ENCODE assay signal across 9 mouse cellular contexts in the genomic region with DNA sequence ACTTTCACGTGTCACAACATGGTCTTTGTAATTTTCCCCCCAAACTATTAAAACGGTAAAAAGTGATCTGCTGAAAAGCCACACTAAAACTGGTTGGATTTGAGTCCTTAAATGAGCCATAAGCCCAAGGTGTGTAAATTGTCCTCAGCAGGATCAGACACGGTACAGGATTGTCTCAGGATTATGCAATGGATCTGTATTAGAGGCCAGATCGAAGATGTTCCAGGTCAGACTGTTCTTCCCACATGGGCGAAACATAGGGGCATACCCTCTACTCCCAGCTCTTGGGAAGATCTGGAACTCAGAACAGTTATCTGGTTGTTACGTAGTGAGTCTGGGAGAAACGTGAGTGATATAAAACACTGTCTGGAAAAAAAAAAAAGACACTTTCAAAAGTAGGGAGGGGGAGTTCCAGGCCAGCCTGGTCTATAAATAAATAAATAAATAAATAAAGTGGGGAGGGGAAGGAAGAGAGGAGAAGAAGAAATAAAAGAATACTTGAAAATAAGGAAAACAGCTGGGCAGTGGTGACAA. TPM values are rescaled to one million over a fixed set of nuclear protein-coding genes. Genes with fewer than 3 reads are reported as not detected.
DNase-seq lines count a peak whose midpoint lies in the region; ATAC-seq and TF ChIP-seq lines count a peak whose summit lies in the region.
"Had no signal": no experiment of that assay in that cellular context is flagged by ENCODE, and none has a peak within 500 bp of the region (broad histone marks: within the 10 kb centered on the region; RNA-seq: fewer than 3 reads in every experiment).

No protein-coding gene starts in this region.

- 0 out of 2 replicates have a peak overlapping the region, but pooled peaks have one; percentile 84 for H3K27ac ChIP-seq in hindbrain, embryonic 11.5 days (ENCODE audit: low read depth, low read length)
- no peak overlapping the region for H3K27ac ChIP-seq in hindbrain, embryonic 14.5 days
- H3K27ac ChIP-seq in embryonic facial prominence, embryonic 14.5 days (replicated peaks; ENCODE audit: low read depth, low read length) = peak overlapping the region; percentile 93
- peak overlapping the region; percentile 100 for H3K27ac ChIP-seq in liver, embryonic 13.5 days

- no peaks in the 10 kb centered on the region for H3K36me3 ChIP-seq in hindbrain, embryonic 11.5 days (ENCODE audit: control insufficient read depth, insufficient read depth, low read length)
- H3K36me3 ChIP-seq in hindbrain, embryonic 14.5 days (replicated peaks; ENCODE audit: control insufficient read depth, insufficient read depth) = no peaks in the 10 kb centered on the region
- H3K36me3 ChIP-seq in G1E (replicated peaks) = peaks cover 19% of the 10 kb centered on the region
- 0 out of 2 replicates have a peak, but pooled peaks cover 3% of the 10 kb centered on the region for H3K36me3 ChIP-seq in embryonic facial prominence, embryonic 14.5 days (ENCODE audit: control insufficient read depth, insufficient read depth, low read length)
- H3K36me3 ChIP-seq in liver, embryonic 13.5 days = peaks cover 24% of the 10 kb centered on the region

- no peak for DNase-seq in hindbrain, embryonic 11.5 days (ENCODE audit: low spot score)
- no peak for DNase-seq in hindbrain, embryonic 14.5 days (ENCODE audit: low spot score)
- DNase-seq in G1E (ENCODE audit: low spot score) = no peak
- no peak for DNase-seq in embryonic facial prominence, embryonic 14.5 days (ENCODE audit: low spot score)
- DNase-seq in liver, embryonic 13.5 days = no peak
- DNase-seq in yolk sac, embryonic 10.5 days (ENCODE audit: low spot score) = no peak
- no peak for DNase-seq in adrenal gland, postnatal 10 days
- DNase-seq in cerebellum, adult 11 months = no peak

- WGBS in hindbrain, embryonic 11.5 days = 87% methylated on average over 7 of the region's 7 CpGs
- 88% methylated on average over 7 of the region's 7 CpGs for WGBS in hindbrain, embryonic 14.5 days
- WGBS in embryonic facial prominence, embryonic 14.5 days = 77% methylated on average over 7 of the region's 7 CpGs
- WGBS in liver, embryonic 13.5 days (ENCODE audit: insufficient replicate concordance) = 23% methylated on average over 7 of the region's 7 CpGs

- H3K9ac ChIP-seq in hindbrain, embryonic 11.5 days (ENCODE audit: low read depth, low read length) = no peak overlapping the region
- no peak overlapping the region for H3K9ac ChIP-seq in hindbrain, embryonic 14.5 days
- peak overlapping the region; percentile 98; the same call in 1 of the 2 replicates for H3K9ac ChIP-seq in embryonic facial prominence, embryonic 14.5 days (ENCODE audit: low read depth, low read length)
- H3K9ac ChIP-seq in liver, embryonic 13.5 days = peak overlapping the region; percentile 100

- ATAC-seq in hindbrain, embryonic 11.5 days (ENCODE audit: low FRiP score) = no peak
- no peak for ATAC-seq in hindbrain, embryonic 14.5 days (ENCODE audit: low FRiP score)
- no peak for ATAC-seq in G1E (ENCODE audit: extremely low read depth, insufficient number of reproducible peaks, low FRiP score, poor library complexity, severe bottlenecking)
- ATAC-seq in embryonic facial prominence, embryonic 14.5 days (ENCODE audit: low read depth) = no peak
- ATAC-seq in liver, embryonic 13.5 days (ENCODE audit: low read depth) = no peak

- no peaks in the 10 kb centered on the region for H3K27me3 ChIP-seq in hindbrain, embryonic 11.5 days (ENCODE audit: control insufficient read depth, insufficient read depth, low read length)
- no peaks in the 10 kb centered on the region for H3K27me3 ChIP-seq in hindbrain, embryonic 14.5 days (ENCODE audit: control insufficient read depth, insufficient read depth, low read length)
- no peaks in the 10 kb centered on the region for H3K27me3 ChIP-seq in G1E (ENCODE audit: insufficient read depth, low read length)
- no peaks in the 10 kb centered on the region for H3K27me3 ChIP-seq in embryonic facial prominence, embryonic 14.5 days (replicated peaks; ENCODE audit: control insufficient read depth, insufficient read depth, low read length)
- H3K27me3 ChIP-seq in liver, embryonic 13.5 days = no peaks in the 10 kb centered on the region
- H3K27me3 ChIP-seq: Patski had no signal

- TF ChIP-seq CTCF in G1E (IDR thresholded peaks at IDR 0.05; ENCODE audit: low read depth, low read length) = no peak

- no peaks in the 10 kb centered on the region for H3K9me3 ChIP-seq in hindbrain, embryonic 11.5 days (ENCODE audit: control insufficient read depth, low read length)
- no peaks in the 10 kb centered on the region for H3K9me3 ChIP-seq in hindbrain, embryonic 14.5 days (ENCODE audit: control insufficient read depth, low read length)
- peaks cover 7% of the 10 kb centered on the region for H3K9me3 ChIP-seq in G1E (replicated peaks)
- no peaks in the 10 kb centered on the region for H3K9me3 ChIP-seq in embryonic facial prominence, embryonic 14.5 days (ENCODE audit: control insufficient read depth, low read length)
- peaks cover 5% of the 10 kb centered on the region; the same call in 1 of the 2 replicates for H3K9me3 ChIP-seq in liver, embryonic 13.5 days (replicated peaks)

- H3K4me3 ChIP-seq in hindbrain, embryonic 11.5 days (ENCODE audit: low read depth, low read length) = no peak overlapping the region
- H3K4me3 ChIP-seq in hindbrain, embryonic 14.5 days (replicated peaks; ENCODE audit: low read length) = no peak overlapping the region
- H3K4me3 ChIP-seq in G1E (ENCODE audit: low read depth, low read length) = peak overlapping the region; percentile 5; the same call in 1 of the 2 replicates
- H3K4me3 ChIP-seq in embryonic facial prominence, embryonic 14.5 days (ENCODE audit: low read depth, low read length) = no peak overlapping the region
- peak overlapping the region; percentile 99 for H3K4me3 ChIP-seq in liver, embryonic 13.5 days (replicated peaks)

- H3K4me2 ChIP-seq in hindbrain, embryonic 11.5 days (replicated peaks; ENCODE audit: low read depth, low read length) = no peak overlapping the region
- H3K4me2 ChIP-seq in hindbrain, embryonic 14.5 days (replicated peaks) = no peak overlapping the region
- peak overlapping the region; percentile 79 for H3K4me2 ChIP-seq in embryonic facial prominence, embryonic 14.5 days (ENCODE audit: low read depth, low read length)
- H3K4me2 ChIP-seq in liver, embryonic 13.5 days = peak overlapping the region; percentile 69

- 0 out of 2 replicates have a peak, but pooled peaks cover 2% of the 10 kb centered on the region for H3K4me1 ChIP-seq in hindbrain, embryonic 11.5 days (replicated peaks; ENCODE audit: control insufficient read depth, insufficient read depth, low read length)
- H3K4me1 ChIP-seq in hindbrain, embryonic 14.5 days (replicated peaks; ENCODE audit: control insufficient read depth, insufficient read depth, low read length) = peaks cover 12% of the 10 kb centered on the region
- H3K4me1 ChIP-seq in G1E (ENCODE audit: insufficient read depth, low read depth, low read length) = peaks cover 60% of the 10 kb centered on the region
- H3K4me1 ChIP-seq in embryonic facial prominence, embryonic 14.5 days (ENCODE audit: control insufficient read depth, insufficient read depth, low read length) = peaks cover 15% of the 10 kb centered on the region
- peaks cover 67% of the 10 kb centered on the region for H3K4me1 ChIP-seq in liver, embryonic 13.5 days (replicated peaks)

RNA-seq across cellular contexts. Expression of gene Crlf3, which starts 1.1 kb away (rescaled TPM):
- polyA plus RNA-seq in hindbrain, embryonic 11.5 days (2014; fragmentation: Nextera tagmentation; extraction: Ambion mirVana) = 27.0 and 27.9 TPM in 2 replicates
- polyA plus RNA-seq in hindbrain, embryonic 14.5 days (2014; fragmentation: Nextera tagmentation; extraction: Ambion mirVana) = 10.7 and 12.3 TPM in 2 replicates
- total RNA-seq in G1E (2014; fragmentation: Nextera tagmentation) = 132 and 144 TPM in 2 replicates
- total RNA-seq in G1E (2017) = 257 and 265 TPM in 2 replicates
- 62.4 and 67.6 TPM in 2 replicates for polyA plus RNA-seq in G1E (2012)
- polyA plus RNA-seq in embryonic facial prominence, embryonic 14.5 days (2014; fragmentation: Nextera tagmentation; extraction: Ambion mirVana) = 39.5 and 40.9 TPM in 2 replicates
- 91.4 and 103 TPM in 2 replicates for polyA plus RNA-seq in liver, embryonic 13.5 days (2015; fragmentation: Nextera tagmentation; extraction: Ambion mirVana)
- total RNA-seq in adrenal gland, postnatal 10 days (2021) = 10 to 100 TPM; 22.0 to 26.6 TPM

RNA-seq across cellular contexts. Expression of gene Atad5, which starts 7.3 kb away (rescaled TPM):
- 14.7 and 17.7 TPM in 2 replicates for polyA plus RNA-seq in hindbrain, embryonic 11.5 days (2014; fragmentation: Nextera tagmentation; extraction: Ambion mirVana)
- 5.0 and 5.4 TPM in 2 replicates for polyA plus RNA-seq in hindbrain, embryonic 14.5 days (2014; fragmentation: Nextera tagmentation; extraction: Ambion mirVana)
- 88.0 and 98.7 TPM in 2 replicates for total RNA-seq in G1E (2014; fragmentation: Nextera tagmentation)
- total RNA-seq in G1E (2017) = 61.9 and 69.2 TPM in 2 replicates
- polyA plus RNA-seq in G1E (2012) = 6.7 and 7.0 TPM in 2 replicates
- 9.4 and 11.2 TPM in 2 replicates for polyA plus RNA-seq in embryonic facial prominence, embryonic 14.5 days (2014; fragmentation: Nextera tagmentation; extraction: Ambion mirVana)
- 10.7 and 12.9 TPM in 2 replicates for polyA plus RNA-seq in liver, embryonic 13.5 days (2015; fragmentation: Nextera tagmentation; extraction: Ambion mirVana)
- total RNA-seq in adrenal gland, postnatal 10 days (2021) = 1 to 10 TPM; 4.2 to 6.3 TPM

Comparison
In these comparisons a context has a peak if more than half of its experiments do, and no peak if none do; other contexts are left out.
1. H3K4me2 ChIP-seq: peak in embryonic facial prominence, embryonic 14.5 days (single experiment) and liver, embryonic 13.5 days (single experiment); none in hindbrain, embryonic 11.5 days (single experiment) and hindbrain, embryonic 14.5 days (single experiment).
2. H3K4me3 ChIP-seq: peak in G1E (single experiment) and liver, embryonic 13.5 days (single experiment); none in hindbrain, embryonic 11.5 days (single experiment), hindbrain, embryonic 14.5 days (single experiment) and embryonic facial prominence, embryonic 14.5 days (single experiment).
3. H3K9ac ChIP-seq: peak in embryonic facial prominence, embryonic 14.5 days (single experiment) and liver, embryonic 13.5 days (single experiment); none in hindbrain, embryonic 11.5 days (single experiment) and hindbrain, embryonic 14.5 days (single experiment).